Mouse (Mus musculus): ENCODE data around the gene Adgrv1.

GRCm38 (mm10) chr13:81238855-81239254, 394.1 kb downstream of the Adgrv1 start:
- TF ChIP-seq CTCF (conservative IDR thresholded peaks at IDR 0.05; ENCODE audit: insufficient read depth, insufficient read length, low read depth, low read length) (no peak), POLR2A (IDR thresholded peaks at IDR 0.05; ENCODE audit: low read depth, low read length) (no peak)

All from kidney, adult 2 months (tissue).